Mouse (Mus musculus) left cerebral cortex, adult 11 months (tissue): ENCODE data around the gene Wtip.
"Not testable (repeated sequence)": the region's sequence is repeated elsewhere in the genome, so short reads cannot be mapped to it uniquely, and the experiment has no call there.

Experiments
- DNase-seq: peaks from one replicate; pipeline ENCODE4 v3.0.0; 2022; ENCODE audit warnings: low spot score

Gene Wtip

DNA sequence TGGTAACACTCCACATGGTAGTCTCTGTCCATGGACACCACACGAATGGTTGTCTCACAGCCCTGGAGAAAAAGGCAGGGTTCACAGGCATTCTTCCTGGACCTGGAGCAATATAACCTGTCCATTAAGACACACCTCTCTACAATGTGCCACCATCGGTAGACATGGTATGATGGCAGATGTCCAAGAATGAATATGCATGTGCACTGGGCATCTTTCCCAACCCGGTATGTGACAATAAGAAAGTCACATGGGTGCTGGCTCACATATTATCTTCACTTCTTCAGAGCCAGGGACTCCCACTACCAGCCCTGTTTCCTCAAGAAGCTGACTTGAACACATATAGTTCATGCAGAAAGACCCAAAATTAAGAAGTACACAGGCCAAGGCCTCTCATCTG lies 16.5 kb downstream of the Wtip start:
- DNase-seq, result no peak

DNA sequence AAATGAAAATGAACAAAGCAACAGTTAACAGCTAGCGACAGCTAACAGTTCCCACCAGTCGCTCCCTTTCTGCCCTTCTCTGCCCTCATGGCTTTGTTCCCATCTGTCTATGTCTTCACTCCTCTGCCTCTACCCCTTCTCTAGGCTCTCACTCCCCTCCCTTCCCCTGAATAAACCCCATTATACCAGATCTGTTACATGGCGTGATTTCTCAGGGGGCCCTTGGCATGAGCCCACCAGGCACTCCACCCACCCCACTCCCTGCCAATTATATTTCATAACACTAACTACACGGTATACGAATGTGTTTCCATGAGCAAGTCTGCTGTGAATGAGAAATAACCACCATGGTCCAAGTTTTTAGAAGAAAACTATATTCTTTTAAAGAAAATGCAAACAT lies 23.9 kb downstream of the Wtip start:
- DNase-seq, result no peak

DNA sequence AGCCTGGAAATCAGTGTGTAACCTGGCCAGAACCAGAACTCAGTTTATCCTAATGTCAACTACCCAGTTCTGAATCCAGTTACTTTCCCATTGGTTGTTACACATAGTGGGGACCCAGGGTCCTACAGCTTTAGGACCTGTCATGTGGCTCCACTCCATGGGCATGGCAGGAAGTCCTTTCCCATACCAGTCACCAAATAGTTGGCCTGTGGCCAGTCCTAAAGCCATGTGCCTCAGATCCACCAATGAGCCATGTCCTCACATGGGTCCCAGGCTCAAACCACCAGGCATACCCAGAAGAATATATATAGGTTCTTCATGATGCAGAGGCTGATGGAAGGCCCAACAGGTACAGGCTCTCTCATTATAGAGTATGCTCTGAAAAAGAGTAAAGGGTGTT lies 31.8 kb downstream of the Wtip start:
- no peak for DNase-seq

DNA sequence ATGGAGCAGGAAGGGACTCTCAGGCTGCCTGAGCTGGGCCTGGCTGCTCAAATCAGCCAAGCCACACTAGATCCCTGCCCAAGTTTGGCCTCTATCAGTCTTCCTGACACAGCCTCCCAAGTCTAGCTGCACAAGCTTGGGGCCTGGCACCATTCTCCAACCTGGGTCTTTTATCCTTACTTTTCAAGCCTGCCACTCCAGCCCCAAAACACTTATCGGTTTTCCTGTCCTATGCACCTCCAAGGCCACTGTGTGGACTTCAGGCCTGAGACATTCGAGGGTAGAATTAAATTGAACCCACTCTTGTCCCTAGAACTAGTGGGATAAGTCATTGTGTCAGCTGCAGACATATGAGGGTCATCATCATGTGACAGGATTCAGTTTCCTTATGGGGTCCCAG lies 33.1 kb downstream of the Wtip start:
- no peak for DNase-seq

DNA sequence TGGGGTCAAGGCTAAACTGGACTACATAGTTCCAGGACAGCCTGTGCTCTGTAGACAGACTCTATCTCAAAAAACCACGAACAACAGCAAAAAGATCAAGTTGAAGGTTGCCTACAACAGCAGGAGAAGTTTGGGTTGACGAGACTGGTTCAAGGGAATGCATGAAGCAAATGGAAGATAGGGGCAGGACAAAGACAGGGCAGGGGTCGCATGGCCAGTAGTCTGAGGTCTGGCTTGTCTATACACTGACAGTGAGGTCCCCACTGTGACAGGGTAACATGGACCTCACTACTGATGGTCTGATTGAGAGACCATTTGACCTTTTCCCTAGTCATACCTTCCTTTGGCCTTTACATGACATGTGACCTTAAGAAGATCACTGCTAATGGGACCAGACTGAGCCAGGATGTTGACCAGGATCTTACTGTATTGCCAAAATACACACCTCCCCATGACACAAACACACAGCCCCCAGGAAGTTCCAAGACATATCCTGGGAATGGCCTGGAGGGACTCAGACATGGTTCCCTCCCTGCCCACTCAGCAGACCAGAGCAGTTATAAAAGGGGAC lies 38.1 kb downstream of the Wtip start, which contains the start of gene Scgb1b30:
TSS of gene Scgb1b30 (plus strand) at position 521 of the 571 bp plus-strand sequence.
- DNase-seq, result no peak

DNA sequence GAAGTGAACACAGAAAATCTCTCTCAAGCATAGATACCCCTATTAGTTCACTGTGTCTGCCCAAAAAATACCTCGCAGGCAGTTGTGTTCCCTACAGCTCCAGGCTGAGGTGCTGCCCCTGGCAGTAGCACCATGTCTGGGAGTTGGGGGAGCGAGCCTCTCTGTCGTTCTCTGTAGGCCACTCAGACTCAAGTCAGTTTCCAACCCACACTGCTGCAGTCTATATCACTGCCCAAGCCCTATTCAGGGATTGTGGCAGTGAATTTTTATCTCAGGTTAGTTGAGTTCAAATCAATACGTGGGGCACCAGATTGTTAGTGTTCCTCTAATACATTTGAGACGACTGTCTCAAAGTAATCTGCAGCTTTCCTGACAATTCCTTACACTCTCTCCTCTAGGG lies 64.9 kb downstream of the Wtip start:
- DNase-seq, result not testable (repeated sequence)
